Mouse (Mus musculus): ENCODE results near the gene Ssh2. TPM values are rescaled to one million over a fixed set of nuclear protein-coding genes. Genes with fewer than 3 reads are reported as not detected.

Ssh2 gene
- polyA plus RNA-seq, 1 experiment, result 6.1 TPM

DNA sequence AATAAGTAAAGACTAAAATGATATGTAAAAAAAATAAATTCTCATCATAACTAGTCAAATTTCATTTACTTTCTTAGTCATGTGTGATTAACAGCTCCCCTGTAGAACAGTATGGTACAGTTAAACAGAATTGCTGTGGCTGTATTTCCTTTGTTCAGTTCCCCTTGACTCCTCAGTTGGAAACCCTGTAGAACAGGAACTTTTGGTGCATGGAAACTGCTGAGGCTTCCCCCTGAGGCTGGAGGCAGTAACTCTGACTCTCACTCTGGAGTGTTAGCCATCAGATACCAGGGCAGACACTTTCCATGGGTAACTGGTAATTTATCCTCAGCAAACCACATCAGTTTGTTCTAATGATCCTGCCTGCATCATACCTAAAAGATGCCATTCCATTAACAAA lies 195.2 kb downstream of the Ssh2 start:
- H3K36me3 ChIP-seq (ENCODE audit: control insufficient read depth, insufficient read depth, low read length, poor library complexity, severe bottlenecking), result no peaks in the 10 kb centered on the region
- no peaks in the 10 kb centered on the region for H3K9me3 ChIP-seq (replicated peaks; ENCODE audit: control insufficient read depth, insufficient read depth, low read length, poor library complexity, severe bottlenecking)
- no peak overlapping the region for H3K9ac ChIP-seq (ENCODE audit: low read depth, poor library complexity, severe bottlenecking)
- H3K4me1 ChIP-seq (ENCODE audit: control insufficient read depth, insufficient read depth, low read length), result no peaks in the 10 kb centered on the region
- TF ChIP-seq CTCF (IDR thresholded peaks at IDR 0.05; ENCODE audit: low read depth, low read length) (no peak), EP300 (IDR thresholded peaks at IDR 0.05; ENCODE audit: insufficient read depth, low read depth, low read length) (no peak), POLR2A (IDR thresholded peaks at IDR 0.05; ENCODE audit: insufficient read depth, low read length) (no peak)
- no peak overlapping the region for H3K4me3 ChIP-seq (ENCODE audit: low read depth, low read length)
- no peak overlapping the region for H3K27ac ChIP-seq (ENCODE audit: insufficient read depth, low read length)
- no peaks in the 10 kb centered on the region for H3K27me3 ChIP-seq (ENCODE audit: control insufficient read depth, insufficient read depth, low read length, poor library complexity, severe bottlenecking)

DNA sequence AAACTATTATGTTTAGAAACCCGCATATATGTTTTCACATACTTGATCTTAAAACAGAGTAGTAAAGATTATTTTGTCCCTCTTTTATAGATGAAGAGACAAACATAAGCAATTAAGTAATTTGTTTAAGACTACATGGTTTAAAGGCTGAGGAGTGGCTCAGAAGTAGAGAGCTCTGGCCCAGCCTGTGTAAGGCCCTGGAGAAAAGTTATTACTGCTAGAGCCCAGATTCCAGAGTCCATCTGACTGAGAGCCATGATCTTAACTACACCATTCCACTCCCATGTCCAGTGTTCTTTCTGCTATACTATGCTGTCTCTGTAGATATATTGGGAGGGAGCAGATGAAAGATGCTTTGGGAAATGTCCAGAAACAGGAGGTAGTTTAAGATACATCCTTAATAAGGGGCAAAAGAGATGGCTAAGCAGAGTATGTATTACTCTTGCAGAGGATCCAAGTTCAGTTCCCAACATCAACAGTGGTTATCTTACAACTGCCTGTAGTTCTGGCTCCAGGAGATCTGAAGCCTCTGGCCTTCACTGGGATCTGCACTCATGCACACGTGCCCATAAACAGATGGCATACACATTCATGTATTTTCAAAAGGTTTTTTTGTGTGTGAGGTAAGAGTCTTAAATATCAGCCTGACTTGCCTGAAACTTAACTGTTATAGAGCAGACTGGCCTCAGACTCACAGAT lies 198.2 kb downstream of the Ssh2 start:
- Histone ChIP-seq H3K36me3 (ENCODE audit: control insufficient read depth, insufficient read depth, low read length, poor library complexity, severe bottlenecking) (no peaks in the 10 kb centered on the region), H3K27me3 (ENCODE audit: control insufficient read depth, insufficient read depth, low read length, poor library complexity, severe bottlenecking) (no peaks in the 10 kb centered on the region), H3K27ac (ENCODE audit: insufficient read depth, low read length) (no peak overlapping the region), H3K4me3 (ENCODE audit: low read depth, low read length) (no peak overlapping the region), H3K9ac (ENCODE audit: low read depth, poor library complexity, severe bottlenecking) (no peak overlapping the region), H3K4me1 (ENCODE audit: control insufficient read depth, insufficient read depth, low read length) (no peaks in the 10 kb centered on the region), H3K9me3 (replicated peaks; ENCODE audit: control insufficient read depth, insufficient read depth, low read length, poor library complexity, severe bottlenecking) (no peaks in the 10 kb centered on the region)
- no peak for TF ChIP-seq POLR2A (IDR thresholded peaks at IDR 0.05; ENCODE audit: insufficient read depth, low read length)
- TF ChIP-seq EP300 (IDR thresholded peaks at IDR 0.05; ENCODE audit: insufficient read depth, low read depth, low read length), result no peak
- no peak for TF ChIP-seq CTCF (IDR thresholded peaks at IDR 0.05; ENCODE audit: low read depth, low read length)

DNA sequence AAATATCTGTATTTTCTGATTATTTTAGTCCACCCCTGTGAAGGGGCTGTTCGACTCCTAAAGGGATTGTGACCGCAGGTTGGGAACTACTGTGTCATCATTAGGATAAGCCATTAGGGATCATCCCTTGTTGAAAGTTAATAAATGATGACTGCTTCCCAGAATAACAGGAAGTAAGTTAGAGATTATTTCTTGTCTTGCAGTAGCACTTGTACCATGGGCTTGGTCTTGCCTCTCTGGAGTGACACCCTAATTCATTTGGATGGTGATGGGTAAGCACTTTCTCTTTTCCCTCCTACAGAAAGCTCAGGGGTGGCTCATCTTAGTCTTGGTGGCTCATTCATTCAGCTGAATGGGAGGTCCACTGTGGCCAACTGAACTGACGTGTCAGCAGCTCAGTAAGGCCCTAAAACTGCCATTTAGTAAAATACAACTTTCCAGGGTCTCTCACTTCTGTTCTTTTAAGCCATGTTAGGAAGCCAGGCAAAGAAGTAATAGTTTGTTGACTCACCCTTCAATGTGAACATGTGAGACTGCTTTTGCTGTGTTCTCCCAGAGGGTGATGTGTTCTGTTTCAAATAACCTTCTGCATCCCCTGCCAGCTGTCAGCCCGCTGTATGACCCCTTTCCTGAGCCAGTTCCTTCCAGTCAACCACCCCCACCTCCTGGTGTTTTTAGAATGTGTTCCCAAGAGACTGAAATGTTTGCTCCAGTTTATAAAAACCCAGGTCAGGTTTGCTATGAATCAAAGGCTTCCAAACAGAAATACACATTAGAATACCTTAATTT lies 200.3 kb downstream of the Ssh2 start:
- no peak overlapping the region for H3K9ac ChIP-seq (ENCODE audit: low read depth, poor library complexity, severe bottlenecking)

DNA sequence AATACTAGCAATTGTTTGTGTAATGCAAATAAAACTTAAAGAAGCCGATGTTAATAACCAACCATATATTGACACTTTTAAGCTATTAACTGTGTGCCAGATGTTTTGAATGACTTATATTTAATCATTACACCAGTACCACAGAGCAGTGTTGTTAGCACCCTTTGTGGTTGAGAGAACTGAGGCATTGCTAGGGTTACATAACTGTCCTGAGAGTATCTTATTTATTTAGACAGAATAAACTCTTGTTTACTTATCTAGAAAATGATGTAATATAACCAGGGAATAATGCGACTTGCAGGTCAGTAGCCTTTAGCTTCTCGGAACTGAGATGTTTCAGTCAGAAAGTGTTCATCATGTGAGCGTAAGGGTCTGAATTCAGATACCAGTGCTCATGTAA lies 201.9 kb downstream of the Ssh2 start:
- H3K9ac ChIP-seq (ENCODE audit: low read depth, poor library complexity, severe bottlenecking), result no peak overlapping the region
- H3K9me3 ChIP-seq (replicated peaks; ENCODE audit: control insufficient read depth, insufficient read depth, low read length, poor library complexity, severe bottlenecking), result no peaks in the 10 kb centered on the region

More for the DNA sequence above, 200.3 kb downstream of the Ssh2 start:
- Histone ChIP-seq H3K27ac (ENCODE audit: insufficient read depth, low read length) (no peak overlapping the region), H3K4me1 (ENCODE audit: control insufficient read depth, insufficient read depth, low read length) (no peaks in the 10 kb centered on the region), H3K36me3 (ENCODE audit: control insufficient read depth, insufficient read depth, low read length, poor library complexity, severe bottlenecking) (no peaks in the 10 kb centered on the region; the same call in 1 of the 2 replicates), H3K4me3 (ENCODE audit: low read depth, low read length) (no peak overlapping the region), H3K9me3 (replicated peaks; ENCODE audit: control insufficient read depth, insufficient read depth, low read length, poor library complexity, severe bottlenecking) (no peaks in the 10 kb centered on the region), H3K27me3 (ENCODE audit: control insufficient read depth, insufficient read depth, low read length, poor library complexity, severe bottlenecking) (no peaks in the 10 kb centered on the region)
- TF ChIP-seq POLR2A (IDR thresholded peaks at IDR 0.05; ENCODE audit: insufficient read depth, low read length) (no peak), EP300 (IDR thresholded peaks at IDR 0.05; ENCODE audit: insufficient read depth, low read depth, low read length) (no peak), CTCF (IDR thresholded peaks at IDR 0.05; ENCODE audit: low read depth, low read length) (no peak)

GRCm38 (mm10) chr11:77423175-77423859 lies 207.2 kb downstream of the Ssh2 start:
- no peaks in the 10 kb centered on the region; the same call in 1 of the 2 replicates for H3K36me3 ChIP-seq (ENCODE audit: control insufficient read depth, insufficient read depth, low read length, poor library complexity, severe bottlenecking)
- no peak overlapping the region for H3K9ac ChIP-seq (ENCODE audit: low read depth, poor library complexity, severe bottlenecking)
- H3K27ac ChIP-seq (ENCODE audit: insufficient read depth, low read length), result no peak overlapping the region
- H3K27me3 ChIP-seq (ENCODE audit: control insufficient read depth, insufficient read depth, low read length, poor library complexity, severe bottlenecking), result no peaks in the 10 kb centered on the region
- no peak overlapping the region for H3K4me3 ChIP-seq (ENCODE audit: low read depth, low read length)
- TF ChIP-seq EP300 (IDR thresholded peaks at IDR 0.05; ENCODE audit: insufficient read depth, low read depth, low read length) (no peak), CTCF (IDR thresholded peaks at IDR 0.05; ENCODE audit: low read depth, low read length) (no peak), POLR2A (IDR thresholded peaks at IDR 0.05; ENCODE audit: insufficient read depth, low read length) (no peak)
- no peaks in the 10 kb centered on the region for H3K9me3 ChIP-seq (replicated peaks; ENCODE audit: control insufficient read depth, insufficient read depth, low read length, poor library complexity, severe bottlenecking)
- H3K4me1 ChIP-seq (ENCODE audit: control insufficient read depth, insufficient read depth, low read length), result no peaks in the 10 kb centered on the region

More for the DNA sequence above, 201.9 kb downstream of the Ssh2 start:
- H3K27me3 ChIP-seq (ENCODE audit: control insufficient read depth, insufficient read depth, low read length, poor library complexity, severe bottlenecking), result no peaks in the 10 kb centered on the region
- no peak for TF ChIP-seq POLR2A (IDR thresholded peaks at IDR 0.05; ENCODE audit: insufficient read depth, low read length)
- no peak for TF ChIP-seq CTCF (IDR thresholded peaks at IDR 0.05; ENCODE audit: low read depth, low read length)
- no peak for TF ChIP-seq EP300 (IDR thresholded peaks at IDR 0.05; ENCODE audit: insufficient read depth, low read depth, low read length)
- H3K36me3 ChIP-seq (ENCODE audit: control insufficient read depth, insufficient read depth, low read length, poor library complexity, severe bottlenecking), result no peaks in the 10 kb centered on the region; the same call in 1 of the 2 replicates
- no peak overlapping the region for H3K27ac ChIP-seq (ENCODE audit: insufficient read depth, low read length)
- H3K4me3 ChIP-seq (ENCODE audit: low read depth, low read length), result no peak overlapping the region
- no peaks in the 10 kb centered on the region for H3K4me1 ChIP-seq (ENCODE audit: control insufficient read depth, insufficient read depth, low read length)
